Mouse (Mus musculus) heart, postnatal 0 days (tissue): ENCODE measurements around the gene Mlh3.

Source experiments
- CTCF ChIP-seq: IDR thresholded peaks from 2 replicates; pipeline ENCODE4 v1.5.1; 2016; ENCODE audit warnings: antibody characterized with exemption, control low read depth, low read depth
- EP300 ChIP-seq: IDR thresholded peaks from 2 replicates; pipeline ENCODE4 v1.6.1; 2016; ENCODE audit warnings: antibody characterized with exemption, low read depth

GRCm38 (mm10) chr12:85298835-85299180 is 28.4 kb upstream of the Mlh3 start:
- TF ChIP-seq CTCF (no peak), EP300 (no peak)
